In the genomic region with DNA sequence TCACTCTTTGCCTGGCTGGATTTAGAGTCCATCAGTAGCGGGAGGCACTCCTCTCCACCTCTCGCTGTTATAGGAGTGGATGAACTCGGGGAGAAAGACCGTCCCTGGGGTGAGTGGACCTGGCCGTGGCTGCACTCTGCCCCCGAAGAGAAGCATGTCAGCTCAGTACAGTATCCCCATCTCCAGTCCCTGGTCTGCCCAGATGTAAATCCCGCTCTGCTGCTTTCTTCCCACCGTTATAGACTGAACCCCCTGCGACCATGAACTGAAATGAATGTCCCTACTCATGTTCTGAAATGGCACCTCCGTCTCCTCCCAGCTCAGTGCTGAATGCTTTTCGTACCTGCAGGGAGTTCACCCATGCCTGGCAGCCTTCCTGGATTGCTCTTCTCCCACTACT, we compare ENCODE assay signal across 21 mouse cellular contexts. TPM values are rescaled to one million over a fixed set of nuclear protein-coding genes. Genes with fewer than 3 reads are reported as not detected.
DNase-seq lines count a peak whose midpoint lies in the region; ATAC-seq lines count a peak whose summit lies in the region.
"Had no signal": no experiment of that assay in that cellular context is flagged by ENCODE, and none has a peak within 500 bp of the region (broad histone marks: within the 10 kb centered on the region; RNA-seq: fewer than 3 reads in every experiment).

No protein-coding gene starts in this region.

- H3K27me3 ChIP-seq in heart, embryonic 13.5 days (replicated peaks) = no peaks in the 10 kb centered on the region
- no peaks in the 10 kb centered on the region for H3K27me3 ChIP-seq in stomach, embryonic 16.5 days (ENCODE audit: control insufficient read depth, insufficient read depth, low read length)
- H3K27me3 ChIP-seq: midbrain, embryonic 13.5 days; neural tube, embryonic 12.5 days had no signal

- H3K9ac ChIP-seq in heart, embryonic 13.5 days = peak overlapping the region; percentile 52
- no peak overlapping the region for H3K9ac ChIP-seq in stomach, embryonic 16.5 days (ENCODE audit: low read length)
- H3K9ac ChIP-seq: forebrain, embryonic 12.5 days; midbrain, embryonic 13.5 days; neural tube, embryonic 12.5 days had no signal

- H3K27ac ChIP-seq in heart, embryonic 13.5 days (replicated peaks) = 0 out of 2 replicates have a peak overlapping the region, but pooled peaks have one; percentile 36
- peak overlapping the region; percentile 8; the same call in 1 of the 2 replicates for H3K27ac ChIP-seq in stomach, embryonic 16.5 days (ENCODE audit: low read length)
- H3K27ac ChIP-seq: forebrain, embryonic 12.5 days; hindbrain, embryonic 10.5 days; hindbrain, postnatal 0 days; midbrain, embryonic 13.5 days; neural tube, embryonic 12.5 days had no signal

- DNase-seq in adrenal gland, adult (ENCODE audit: inconsistent age in 2 of 2, low spot score in 1 of 2) = peak; percentile 42 to 77
- DNase-seq in adrenal gland, adult 18-20 months (ENCODE audit: low spot score in 2 of 2) = no peak
- no peak for DNase-seq in heart, adult 8-10 months (ENCODE audit: low spot score)
- DNase-seq in kidney, adult 9 months = peak; percentile 48
- DNase-seq in kidney, postnatal 14 days = no peak
- DNase-seq in left cerebral cortex, adult 9 months (ENCODE audit: low spot score in 2 of 2) = no peak
- DNase-seq: cerebellum, adult 9-11 months; gastrocnemius, postnatal 25 days; left cerebral cortex, postnatal 4 days; lung, adult 18-20 months; lung, postnatal 14 days; right cerebral cortex, adult 18-20 months; thymus, postnatal 25 days had no signal

- peaks cover 10% of the 10 kb centered on the region for H3K4me1 ChIP-seq in heart, embryonic 13.5 days
- H3K4me1 ChIP-seq in stomach, embryonic 16.5 days (ENCODE audit: control insufficient read depth, insufficient read depth, low read length) = 0 out of 2 replicates have a peak, but pooled peaks cover 1% of the 10 kb centered on the region
- H3K4me1 ChIP-seq: forebrain, embryonic 12.5 days; neural tube, embryonic 12.5 days had no signal

- no peaks in the 10 kb centered on the region for H3K9me3 ChIP-seq in heart, embryonic 13.5 days
- H3K9me3 ChIP-seq in stomach, embryonic 16.5 days (replicated peaks; ENCODE audit: control insufficient read depth, low read length) = no peaks in the 10 kb centered on the region
- H3K9me3 ChIP-seq: forebrain, embryonic 12.5 days; hindbrain, embryonic 10.5 days; midbrain, embryonic 13.5 days; neural tube, embryonic 12.5 days had no signal

- ATAC-seq in heart, embryonic 13.5 days (ENCODE audit: extremely low read depth, insufficient number of reproducible peaks, low FRiP score, low TSS enrichment) = no peak
- no peak for ATAC-seq in stomach, embryonic 16.5 days (ENCODE audit: insufficient read depth, low FRiP score)
- ATAC-seq: hindbrain, postnatal 0 days; midbrain, embryonic 13.5 days had no signal

- H3K4me2 ChIP-seq in heart, embryonic 13.5 days = peak overlapping the region; percentile 23
- peak overlapping the region; percentile 17; the same call in 1 of the 2 replicates for H3K4me2 ChIP-seq in stomach, embryonic 16.5 days (ENCODE audit: low read depth, low read length)
- H3K4me2 ChIP-seq: forebrain, embryonic 12.5 days; liver, embryonic 11.5 days; midbrain, embryonic 13.5 days; neural tube, embryonic 12.5 days had no signal

- 68% methylated on average over 11 of the region's 11 CpGs for WGBS in heart, embryonic 13.5 days
- 78% methylated on average over 11 of the region's 11 CpGs for WGBS in stomach, embryonic 16.5 days

- H3K36me3 ChIP-seq in heart, embryonic 13.5 days = no peaks in the 10 kb centered on the region
- no peaks in the 10 kb centered on the region for H3K36me3 ChIP-seq in stomach, embryonic 16.5 days (ENCODE audit: control insufficient read depth, insufficient read depth, low read length)
- H3K36me3 ChIP-seq: forebrain, embryonic 12.5 days; hindbrain, embryonic 10.5 days; midbrain, embryonic 13.5 days; neural tube, embryonic 12.5 days had no signal

- H3K4me3 ChIP-seq in heart, embryonic 13.5 days = no peak overlapping the region
- H3K4me3 ChIP-seq in stomach, embryonic 16.5 days (replicated peaks; ENCODE audit: low read length) = no peak overlapping the region
- H3K4me3 ChIP-seq: forebrain, embryonic 12.5 days; hindbrain, embryonic 10.5 days; midbrain, embryonic 13.5 days; neural tube, embryonic 12.5 days had no signal

RNA-seq across cellular contexts. Expression of a gene that starts 37.1 kb away (rescaled TPM):
- 100 to 1,000 TPM in 1 of 2 experiments, 10 to 100 TPM in 1; 57.2 to 102 TPM for total RNA-seq in adrenal gland, adult 18-20 months (2021)
- 161 and 179 TPM in 2 replicates for polyA plus RNA-seq in heart, embryonic 13.5 days (2015; fragmentation: Nextera tagmentation; extraction: Ambion mirVana)
- total RNA-seq in heart, adult 8-10 months (2022) = 100 to 1,000 TPM; 167 to 177 (median 171) TPM
- polyA plus RNA-seq in stomach, embryonic 16.5 days (2015; fragmentation: Nextera tagmentation; extraction: Ambion mirVana) = 60.9 and 71.9 TPM in 2 replicates

Comparison
In these comparisons a context has a peak if more than half of its experiments do, and no peak if none do; other contexts are left out.
1. DNase-seq: peak in adrenal gland, adult (2 of 2) and kidney, adult 9 months (single experiment); none in adrenal gland, adult 18-20 months (0 of 2), heart, adult 8-10 months (single experiment), kidney, postnatal 14 days (single experiment) and left cerebral cortex, adult 9 months (0 of 2).